Mouse (Mus musculus) megakaryocyte, embryonic 14.5 days (primary cell): ENCODE measurements at regions not wholly inside any gene's neighbourhood (a gene's known extent, or its start where the extent isn't known, plus 50 kb on each side); places are given as distances from the start of the nearest gene placed in this dataset.

ENCODE experiments used
- H3K27me3 ChIP-seq: replicated peaks from 2 replicates; pipeline ENCODE3; 2012; ENCODE audit warnings: inconsistent platforms
- H3K36me3 ChIP-seq: replicated peaks from 2 replicates; pipeline ENCODE3; 2012; ENCODE audit warnings: low read length, inconsistent platforms, mixed read lengths
- H3K4me1 ChIP-seq: 2 replicates; pipeline ENCODE4 v1.6.1; 2012; ENCODE audit warnings: inconsistent platforms
- H3K4me3 ChIP-seq: replicated peaks from 2 replicates; pipeline ENCODE3; 2012; ENCODE audit warnings: moderate library complexity, mild to moderate bottlenecking, inconsistent platforms
- H3K9me3 ChIP-seq: 2 replicates; pipeline ENCODE4 v1.6.1; 2012; ENCODE audit warnings: inconsistent platforms
- FLI1 ChIP-seq: IDR thresholded peaks from 2 replicates; pipeline ENCODE4 v1.6.1; 2012; ENCODE audit warnings: low read length, inconsistent platforms, mixed read lengths
- GATA1 ChIP-seq: IDR thresholded peaks from 3 replicates; pipeline ENCODE4 v1.6.1; 2012; ENCODE audit warnings: mixed read lengths, low read length, inconsistent platforms, borderline replicate concordance

GRCm38 (mm10) chr8:31518903-31519302 lies 1909.6 kb upstream of the 5930422O12Rik start:
- Histone ChIP-seq H3K36me3 (no peaks in the 10 kb centered on the region), H3K9me3 (no peaks in the 10 kb centered on the region), H3K4me3 (no peak overlapping the region), H3K27me3 (no peaks in the 10 kb centered on the region), H3K4me1 (no peaks in the 10 kb centered on the region)
- no peak for TF ChIP-seq FLI1
- TF ChIP-seq GATA1 = no peak

- H3K9me3 ChIP-seq = no peaks in the 10 kb centered on the region
- H3K27me3 ChIP-seq = no peaks in the 10 kb centered on the region
- TF ChIP-seq FLI1 (no peak), GATA1 (no peak)
- no peaks in the 10 kb centered on the region for H3K4me1 ChIP-seq
- H3K4me3 ChIP-seq = no peak overlapping the region
- H3K36me3 ChIP-seq = no peaks in the 10 kb centered on the region
Measured at GRCm38 (mm10) chr8:31520991-31521448, 1907.5 kb upstream of the 5930422O12Rik start.

- 0 out of 2 replicates have a peak, but pooled peaks cover 2% of the 10 kb centered on the region for H3K9me3 ChIP-seq
- no peaks in the 10 kb centered on the region for H3K36me3 ChIP-seq
- no peak overlapping the region for H3K4me3 ChIP-seq
- no peaks in the 10 kb centered on the region for H3K4me1 ChIP-seq
- TF ChIP-seq FLI1 (no peak), GATA1 (no peak)
- no peaks in the 10 kb centered on the region for H3K27me3 ChIP-seq
Measured at GRCm38 (mm10) chr8:31525071-31525470, 1903.4 kb upstream of the 5930422O12Rik start.

- H3K4me3 ChIP-seq = no peak overlapping the region
- TF ChIP-seq FLI1 (no peak), GATA1 (no peak)
- H3K27me3 ChIP-seq = no peaks in the 10 kb centered on the region
- H3K9me3 ChIP-seq = peaks cover 6% of the 10 kb centered on the region; the same call in 1 of the 2 replicates
- no peaks in the 10 kb centered on the region for H3K4me1 ChIP-seq
- no peaks in the 10 kb centered on the region for H3K36me3 ChIP-seq
Measured at GRCm38 (mm10) chr8:31539251-31539650, 1889.3 kb upstream of the 5930422O12Rik start.

- H3K4me3 ChIP-seq = no peak overlapping the region
- no peak for TF ChIP-seq GATA1
- no peak for TF ChIP-seq FLI1
- H3K9me3 ChIP-seq = peaks cover 9% of the 10 kb centered on the region; the same call in 1 of the 2 replicates
- H3K36me3 ChIP-seq = no peaks in the 10 kb centered on the region
- no peaks in the 10 kb centered on the region for H3K4me1 ChIP-seq
- no peaks in the 10 kb centered on the region for H3K27me3 ChIP-seq
Measured at GRCm38 (mm10) chr8:31541646-31542045, 1886.9 kb upstream of the 5930422O12Rik start.

- Histone ChIP-seq H3K9me3 (peaks cover 8% of the 10 kb centered on the region), H3K4me1 (no peaks in the 10 kb centered on the region), H3K4me3 (peak overlapping the region; percentile 28), H3K36me3 (no peaks in the 10 kb centered on the region), H3K27me3 (no peaks in the 10 kb centered on the region)
- TF ChIP-seq FLI1 (no peak), GATA1 (no peak)
Measured at GRCm38 (mm10) chr8:31574136-31574535, 1854.4 kb upstream of the 5930422O12Rik start.

GRCm38 (mm10) chr8:31576129-31576528 lies 1852.4 kb upstream of the 5930422O12Rik start:
- Histone ChIP-seq H3K4me1 (no peaks in the 10 kb centered on the region), H3K9me3 (peaks cover 12% of the 10 kb centered on the region), H3K36me3 (no peaks in the 10 kb centered on the region), H3K27me3 (no peaks in the 10 kb centered on the region), H3K4me3 (no peak overlapping the region)
- TF ChIP-seq GATA1 (no peak), FLI1 (no peak)

- Histone ChIP-seq H3K36me3 (no peaks in the 10 kb centered on the region), H3K9me3 (peaks cover 10% of the 10 kb centered on the region; the same call in 1 of the 2 replicates), H3K27me3 (no peaks in the 10 kb centered on the region), H3K4me1 (no peaks in the 10 kb centered on the region), H3K4me3 (no peak overlapping the region)
- TF ChIP-seq GATA1 = no peak
- TF ChIP-seq FLI1 = no peak
Measured at GRCm38 (mm10) chr8:31584661-31585060, 1843.8 kb upstream of the 5930422O12Rik start.

- Histone ChIP-seq H3K36me3 (no peaks in the 10 kb centered on the region), H3K27me3 (no peaks in the 10 kb centered on the region), H3K4me3 (no peak overlapping the region), H3K4me1 (no peaks in the 10 kb centered on the region), H3K9me3 (peaks cover 3% of the 10 kb centered on the region; the same call in 1 of the 2 replicates)
- TF ChIP-seq GATA1 = no peak
- no peak for TF ChIP-seq FLI1
Measured at GRCm38 (mm10) chr8:31599536-31599935, 1829.0 kb upstream of the 5930422O12Rik start.

- H3K9me3 ChIP-seq = peaks cover 3% of the 10 kb centered on the region; the same call in 1 of the 2 replicates
- no peak for TF ChIP-seq GATA1
- no peak for TF ChIP-seq FLI1
- H3K4me3 ChIP-seq = no peak overlapping the region
- no peaks in the 10 kb centered on the region for H3K4me1 ChIP-seq
- no peaks in the 10 kb centered on the region for H3K36me3 ChIP-seq
- no peaks in the 10 kb centered on the region for H3K27me3 ChIP-seq
Measured at GRCm38 (mm10) chr8:31600979-31601378, 1827.5 kb upstream of the 5930422O12Rik start.

GRCm38 (mm10) chr8:31616501-31616900 lies 1812.0 kb upstream of the 5930422O12Rik start:
- Histone ChIP-seq H3K4me3 (no peak overlapping the region), H3K27me3 (no peaks in the 10 kb centered on the region), H3K4me1 (no peaks in the 10 kb centered on the region), H3K36me3 (no peaks in the 10 kb centered on the region), H3K9me3 (peaks cover 14% of the 10 kb centered on the region; the same call in 1 of the 2 replicates)
- TF ChIP-seq GATA1 (no peak), FLI1 (no peak)
